Mouse (Mus musculus): ENCODE results near the gene Ostm1. TPM values are rescaled to one million over a fixed set of nuclear protein-coding genes. Genes with fewer than 3 reads are reported as not detected.

Gene Ostm1
- polyA plus RNA-seq, 1 experiment from 2014 or later, result 54.9 TPM

- H3K9me3 ChIP-seq (replicated peaks; ENCODE audit: control insufficient read depth, low read length), result no peaks in the 10 kb centered on the region
- peaks cover under 1% of the 10 kb centered on the region; the same call in 1 of the 2 replicates for H3K36me3 ChIP-seq (ENCODE audit: control insufficient read depth, insufficient read depth, low read length)
- peaks cover 34% of the 10 kb centered on the region for H3K4me1 ChIP-seq (ENCODE audit: control insufficient read depth, insufficient read depth, low read length)
- peak overlapping the region; percentile 90 for H3K9ac ChIP-seq (ENCODE audit: low read length)
- WGBS, result under 1% methylated on average over 45 of the region's 45 CpGs
- H3K4me2 ChIP-seq (ENCODE audit: low read length), result peak overlapping the region; percentile 86
- peak overlapping the region; percentile 68 for H3K4me3 ChIP-seq (ENCODE audit: low read depth, low read length)
- DNase-seq (ENCODE audit: low spot score) (peak; percentile 62), ATAC-seq (no peak; the same call in 1 of the 2 replicates)
- peak overlapping the region; percentile 75 for H3K27ac ChIP-seq (ENCODE audit: low read depth, low read length)
- H3K27me3 ChIP-seq (replicated peaks; ENCODE audit: control insufficient read depth, insufficient read depth, low read length), result 0 out of 2 replicates have a peak, but pooled peaks cover under 1% of the 10 kb centered on the region
These were observed 1.7 kb upstream of the Ostm1 start for GRCm38 (mm10) chr10:42581694-42582565.

- H3K27me3 ChIP-seq (replicated peaks; ENCODE audit: control insufficient read depth, insufficient read depth, low read length), result 0 out of 2 replicates have a peak, but pooled peaks cover 4% of the 10 kb centered on the region
- no peak for DNase-seq (ENCODE audit: low spot score)
These were observed 984 bp upstream of the Ostm1 start for GRCm38 (mm10) chr10:42582566-42583110.

GRCm38 (mm10) chr10:42583902-42584435 lies 347 bp downstream of the Ostm1 start:
- Histone ChIP-seq H3K27me3 (replicated peaks; ENCODE audit: control insufficient read depth, insufficient read depth, low read length) (0 out of 2 replicates have a peak, but pooled peaks cover 4% of the 10 kb centered on the region), H3K4me1 (ENCODE audit: control insufficient read depth, insufficient read depth, low read length) (peaks cover 32% of the 10 kb centered on the region), H3K9me3 (replicated peaks; ENCODE audit: control insufficient read depth, low read length) (no peaks in the 10 kb centered on the region), H3K9ac (ENCODE audit: low read length) (peak overlapping the region; percentile 90), H3K36me3 (ENCODE audit: control insufficient read depth, insufficient read depth, low read length) (no peaks in the 10 kb centered on the region), H3K27ac (ENCODE audit: low read depth, low read length) (peak overlapping the region; percentile 75), H3K4me3 (ENCODE audit: low read depth, low read length) (peak overlapping the region; percentile 68), H3K4me2 (ENCODE audit: low read length) (peak overlapping the region; percentile 86)
- DNase-seq (ENCODE audit: low spot score) (peak; percentile 50), ATAC-seq (peak; percentile 28)
- 0% methylated on average over 32 of the region's 32 CpGs for WGBS

More at GRCm38 (mm10) chr10:42582566-42583110, 984 bp upstream of the Ostm1 start:
- peak overlapping the region; percentile 75 for H3K27ac ChIP-seq (ENCODE audit: low read depth, low read length)
- H3K4me2 ChIP-seq (ENCODE audit: low read length), result peak overlapping the region; percentile 86
- H3K9ac ChIP-seq (ENCODE audit: low read length), result peak overlapping the region; percentile 90
- peak overlapping the region; percentile 68 for H3K4me3 ChIP-seq (ENCODE audit: low read depth, low read length)
- H3K36me3 ChIP-seq (ENCODE audit: control insufficient read depth, insufficient read depth, low read length), result no peaks in the 10 kb centered on the region
- no peaks in the 10 kb centered on the region for H3K9me3 ChIP-seq (replicated peaks; ENCODE audit: control insufficient read depth, low read length)
- WGBS, result under 1% methylated on average over 44 of the region's 44 CpGs
- no peak for ATAC-seq
- H3K4me1 ChIP-seq (ENCODE audit: control insufficient read depth, insufficient read depth, low read length), result peaks cover 35% of the 10 kb centered on the region

- Histone ChIP-seq H3K9me3 (replicated peaks; ENCODE audit: control insufficient read depth, low read length) (no peaks in the 10 kb centered on the region), H3K4me3 (ENCODE audit: low read depth, low read length) (peak overlapping the region; percentile 68), H3K27ac (ENCODE audit: low read depth, low read length) (peak overlapping the region; percentile 75), H3K4me2 (ENCODE audit: low read length) (peak overlapping the region; percentile 86), H3K4me1 (ENCODE audit: control insufficient read depth, insufficient read depth, low read length) (peaks cover 29% of the 10 kb centered on the region), H3K27me3 (replicated peaks; ENCODE audit: control insufficient read depth, insufficient read depth, low read length) (0 out of 2 replicates have a peak, but pooled peaks cover 4% of the 10 kb centered on the region), H3K36me3 (ENCODE audit: control insufficient read depth, insufficient read depth, low read length) (no peaks in the 10 kb centered on the region), H3K9ac (ENCODE audit: low read length) (peak overlapping the region; percentile 90)
- ATAC-seq, result no peak
- peak; percentile 46 for DNase-seq (ENCODE audit: low spot score)
- under 1% methylated on average over 37 of the region's 37 CpGs for WGBS
These were observed 888 bp downstream of the Ostm1 start for GRCm38 (mm10) chr10:42584436-42584983.

GRCm38 (mm10) chr10:42585156-42585555 lies 1.5 kb downstream of the Ostm1 start:
- peak overlapping the region; percentile 90 for H3K9ac ChIP-seq (ENCODE audit: low read length)
- peak overlapping the region; percentile 86 for H3K4me2 ChIP-seq (ENCODE audit: low read length)
- 1% methylated on average over 8 of the region's 8 CpGs for WGBS
- DNase-seq (ENCODE audit: low spot score) (no peak), ATAC-seq (no peak)
- H3K4me3 ChIP-seq (ENCODE audit: low read depth, low read length), result peak overlapping the region; percentile 68
- peak overlapping the region; percentile 75 for H3K27ac ChIP-seq (ENCODE audit: low read depth, low read length)
- H3K4me1 ChIP-seq (ENCODE audit: control insufficient read depth, insufficient read depth, low read length), result peaks cover 28% of the 10 kb centered on the region
- H3K27me3 ChIP-seq (replicated peaks; ENCODE audit: control insufficient read depth, insufficient read depth, low read length), result peaks cover 4% of the 10 kb centered on the region; the same call in 1 of the 2 replicates
- H3K36me3 ChIP-seq (ENCODE audit: control insufficient read depth, insufficient read depth, low read length), result no peaks in the 10 kb centered on the region
- H3K9me3 ChIP-seq (replicated peaks; ENCODE audit: control insufficient read depth, low read length), result no peaks in the 10 kb centered on the region

- Histone ChIP-seq H3K36me3 (ENCODE audit: control insufficient read depth, insufficient read depth, low read length) (no peaks in the 10 kb centered on the region), H3K27me3 (replicated peaks; ENCODE audit: control insufficient read depth, insufficient read depth, low read length) (peaks cover 4% of the 10 kb centered on the region; the same call in 1 of the 2 replicates), H3K4me2 (ENCODE audit: low read length) (peak overlapping the region; percentile 86), H3K4me3 (ENCODE audit: low read depth, low read length) (peak overlapping the region; percentile 68), H3K4me1 (ENCODE audit: control insufficient read depth, insufficient read depth, low read length) (peaks cover 31% of the 10 kb centered on the region), H3K27ac (ENCODE audit: low read depth, low read length) (peak overlapping the region; percentile 75; the same call in 1 of the 2 replicates), H3K9me3 (replicated peaks; ENCODE audit: control insufficient read depth, low read length) (no peaks in the 10 kb centered on the region), H3K9ac (ENCODE audit: low read length) (peak overlapping the region; percentile 90)
- DNase-seq (ENCODE audit: low spot score) (peak; percentile 84), ATAC-seq (peak; percentile 35)
- WGBS, result 4% methylated on average over 22 of the region's 22 CpGs
These were observed 2.1 kb downstream of the Ostm1 start for GRCm38 (mm10) chr10:42585596-42586305.

GRCm38 (mm10) chr10:42587961-42588750 lies 4.5 kb downstream of the Ostm1 start:
- Histone ChIP-seq H3K9ac (ENCODE audit: low read length) (0 out of 2 replicates have a peak overlapping the region, but pooled peaks have one; percentile 13), H3K9me3 (replicated peaks; ENCODE audit: control insufficient read depth, low read length) (no peaks in the 10 kb centered on the region), H3K4me1 (ENCODE audit: control insufficient read depth, insufficient read depth, low read length) (peaks cover 47% of the 10 kb centered on the region), H3K4me3 (ENCODE audit: low read depth, low read length) (no peak overlapping the region), H3K36me3 (ENCODE audit: control insufficient read depth, insufficient read depth, low read length) (no peaks in the 10 kb centered on the region), H3K4me2 (ENCODE audit: low read length) (no peak overlapping the region), H3K27ac (ENCODE audit: low read depth, low read length) (no peak overlapping the region), H3K27me3 (replicated peaks; ENCODE audit: control insufficient read depth, insufficient read depth, low read length) (peaks cover 4% of the 10 kb centered on the region; the same call in 1 of the 2 replicates)
- WGBS, result 25% methylated on average over 8 of the region's 8 CpGs
- ATAC-seq, result no peak
- DNase-seq (ENCODE audit: low spot score), result no peak
